Mouse (Mus musculus): ENCODE measurements around the gene Fes.

DNA sequence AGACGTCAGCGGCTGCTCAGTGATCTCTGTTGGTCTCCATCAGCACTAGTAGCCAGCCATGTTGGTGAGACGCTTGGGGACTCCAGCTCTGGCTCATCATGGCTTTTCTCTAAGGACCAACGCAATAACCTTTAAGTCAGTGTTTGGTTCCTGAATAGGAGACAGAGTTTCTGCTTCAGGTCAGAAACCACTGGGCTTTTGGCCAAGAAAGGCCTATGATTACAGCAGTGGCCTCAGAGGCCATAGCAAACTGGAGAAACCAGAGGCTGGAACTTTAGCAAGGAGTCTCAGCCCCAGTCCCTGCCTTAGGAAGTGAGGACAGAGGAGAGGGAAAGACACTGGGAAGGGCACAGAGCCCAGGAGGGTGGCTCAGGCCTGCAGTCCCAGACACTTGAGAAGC lies 32.8 kb upstream of the Fes start:
- TF ChIP-seq EP300 (IDR thresholded peaks at IDR 0.05) (no peak), CTCF (IDR thresholded peaks at IDR 0.05) (no peak)
